Mouse (Mus musculus) heart, embryonic 11.5 days (tissue): ENCODE data around the gene Gm20388. TPM values are rescaled to one million over a fixed set of nuclear protein-coding genes. Genes with fewer than 3 reads are reported as not detected.

Source experiments
- ATAC-seq: fragments of 200-750 bp; cut with Nextera tagmentation; replicated peaks from 2 replicates; pipeline ENCODE4 v1.8.0; 2017; ENCODE audit warnings: moderate library complexity; ENCODE audit not compliant: insufficient number of reproducible peaks, low FRiP score, low TSS enrichment
- H3K27ac ChIP-seq: fragments of 300-500 bp; sonication (generic); 2 replicates; pipeline ENCODE4 v1.5.1; 2014; ENCODE audit warnings: mild to moderate bottlenecking, low read depth, low read length
- H3K27me3 ChIP-seq: fragments of 300-500 bp; sonication (generic); 2 replicates; pipeline ENCODE4 v1.6.1; 2014; ENCODE audit warnings: mild to moderate bottlenecking, low read length, mixed read lengths; ENCODE audit not compliant: control insufficient read depth, insufficient read depth
- H3K36me3 ChIP-seq: fragments of 300-500 bp; sonication (generic); 2 replicates; pipeline ENCODE4 v1.6.1; 2014; ENCODE audit warnings: mild to moderate bottlenecking, low read length, moderate library complexity, mixed read lengths; ENCODE audit not compliant: control insufficient read depth, insufficient read depth
- H3K4me1 ChIP-seq: fragments of 300-500 bp; sonication (generic); 2 replicates; pipeline ENCODE4 v1.6.1; 2014; ENCODE audit warnings: low read length; ENCODE audit not compliant: control insufficient read depth, insufficient read depth
- H3K4me2 ChIP-seq: fragments of 300-500 bp; sonication (generic); 2 replicates; pipeline ENCODE4 v1.6.1; 2014; ENCODE audit warnings: mild to moderate bottlenecking, moderate library complexity
- H3K4me3 ChIP-seq: fragments of 300-500 bp; sonication (generic); 2 replicates; pipeline ENCODE4 v1.5.1; 2014; ENCODE audit warnings: low read depth, low read length
- H3K9ac ChIP-seq: fragments of 300-500 bp; sonication (generic); 2 replicates; pipeline ENCODE4 v1.6.1; 2014; ENCODE audit warnings: mild to moderate bottlenecking, low read depth, low read length, moderate library complexity
- H3K9me3 ChIP-seq: fragments of 300-500 bp; sonication (generic); replicated peaks from 2 replicates; pipeline ENCODE4 v1.6.1; 2016; ENCODE audit warnings: low read length; ENCODE audit not compliant: control insufficient read depth
- WGBS: fragments of 180-500 bp; shearing (Covaris S2); extraction: QIAGEN DNeasy Blood & Tissue Kit; methylation state at CpG from one replicate; pipeline ENCODE4 v1.1.7; 2014; ENCODE audit not compliant: insufficient replicate concordance; 5-methylcytosine and 5-hydroxymethylcytosine counted together
- polyA plus RNA-seq: library from polyadenylated mRNA; unstranded; fragments of >200 nt; fragmentation: Nextera tagmentation; extraction: Ambion mirVana; gene quantifications from 2 replicates; pipeline ENCODE4 v1.2.1, GENCODE M21; 2014

Gm20388 gene
- polyA plus RNA-seq, 1 experiment from 2014 or later, result 6.4 TPM

GRCm38 (mm10) chr8:123823532-123824123, 3913.0 kb downstream of the Gm20388 start:
- WGBS, result 66% methylated on average over 18 of the region's 18 CpGs
- Histone ChIP-seq H3K36me3 (peaks cover 6% of the 10 kb centered on the region; the same call in 1 of the 2 replicates), H3K9ac (no peak overlapping the region), H3K4me2 (no peak overlapping the region), H3K4me1 (no peaks in the 10 kb centered on the region), H3K27me3 (no peaks in the 10 kb centered on the region), H3K4me3 (no peak overlapping the region), H3K27ac (no peak overlapping the region), H3K9me3 (no peaks in the 10 kb centered on the region)
- no peak for ATAC-seq

DNA sequence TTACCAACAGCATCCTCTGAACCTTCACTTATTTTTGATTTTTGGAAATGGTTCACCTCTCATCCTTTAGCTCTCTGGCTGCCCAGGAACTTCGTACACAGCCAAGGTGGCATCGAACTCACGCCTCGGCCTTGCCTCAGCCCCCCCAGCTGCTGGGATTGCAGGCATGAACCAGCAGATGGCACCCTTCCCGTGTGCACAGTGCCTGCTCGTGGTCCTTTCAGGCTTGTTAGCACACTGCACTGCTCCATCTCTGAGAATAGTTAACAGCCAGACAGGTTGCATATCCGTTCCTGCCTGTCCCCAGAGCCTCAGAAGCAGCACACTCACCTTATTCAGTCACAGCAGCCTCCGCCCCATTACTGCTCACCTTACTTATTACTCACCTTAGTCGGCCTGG, 3915.4 kb downstream of the Gm20388 start:
- Histone ChIP-seq H3K4me3 (no peak overlapping the region), H3K4me2 (no peak overlapping the region), H3K4me1 (no peaks in the 10 kb centered on the region), H3K27me3 (no peaks in the 10 kb centered on the region), H3K27ac (no peak overlapping the region), H3K9ac (no peak overlapping the region), H3K9me3 (no peaks in the 10 kb centered on the region), H3K36me3 (peaks cover 8% of the 10 kb centered on the region; the same call in 1 of the 2 replicates)
- 59% methylated on average over 9 of the region's 9 CpGs for WGBS
- no peak for ATAC-seq

DNA sequence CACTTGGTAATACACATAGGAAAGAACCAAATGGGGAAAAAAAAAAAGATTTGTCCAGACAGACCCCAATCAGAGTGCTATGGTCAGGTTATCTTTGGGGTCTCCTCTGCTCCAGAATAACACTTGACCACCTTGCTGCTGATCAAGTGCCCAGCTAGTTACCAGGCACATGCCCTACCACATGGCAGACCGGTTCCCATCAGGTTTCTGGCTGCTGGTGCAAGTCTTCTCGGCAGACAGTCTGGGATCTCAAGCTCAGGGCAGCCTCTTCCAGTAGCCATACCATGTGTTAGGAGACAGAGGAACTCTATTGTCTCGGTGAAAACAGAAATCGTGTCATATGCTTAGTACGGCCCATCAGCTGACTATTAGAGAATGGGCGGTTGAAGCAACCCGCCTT, 3916.1 kb downstream of the Gm20388 start:
- WGBS, result 83% methylated on average over 7 of the region's 7 CpGs
- H3K27ac ChIP-seq, result no peak overlapping the region

GRCm38 (mm10) chr8:123827523-123827922, 3916.9 kb downstream of the Gm20388 start:
- WGBS, result 91% methylated on average over 13 of the region's 13 CpGs
- no peaks in the 10 kb centered on the region for H3K27me3 ChIP-seq
- H3K4me1 ChIP-seq, result no peaks in the 10 kb centered on the region
- no peak overlapping the region for H3K27ac ChIP-seq
- H3K9ac ChIP-seq, result no peak overlapping the region
- no peak overlapping the region for H3K4me3 ChIP-seq
- H3K4me2 ChIP-seq, result no peak overlapping the region
- no peaks in the 10 kb centered on the region for H3K9me3 ChIP-seq
- peaks cover 12% of the 10 kb centered on the region for H3K36me3 ChIP-seq
- ATAC-seq, result no peak

More for the DNA sequence above, 3916.1 kb downstream of the Gm20388 start:
- Histone ChIP-seq H3K4me2 (no peak overlapping the region), H3K4me1 (no peaks in the 10 kb centered on the region), H3K4me3 (no peak overlapping the region), H3K36me3 (peaks cover 8% of the 10 kb centered on the region; the same call in 1 of the 2 replicates), H3K27me3 (no peaks in the 10 kb centered on the region), H3K9ac (no peak overlapping the region), H3K9me3 (no peaks in the 10 kb centered on the region)
- ATAC-seq, result no peak

DNA sequence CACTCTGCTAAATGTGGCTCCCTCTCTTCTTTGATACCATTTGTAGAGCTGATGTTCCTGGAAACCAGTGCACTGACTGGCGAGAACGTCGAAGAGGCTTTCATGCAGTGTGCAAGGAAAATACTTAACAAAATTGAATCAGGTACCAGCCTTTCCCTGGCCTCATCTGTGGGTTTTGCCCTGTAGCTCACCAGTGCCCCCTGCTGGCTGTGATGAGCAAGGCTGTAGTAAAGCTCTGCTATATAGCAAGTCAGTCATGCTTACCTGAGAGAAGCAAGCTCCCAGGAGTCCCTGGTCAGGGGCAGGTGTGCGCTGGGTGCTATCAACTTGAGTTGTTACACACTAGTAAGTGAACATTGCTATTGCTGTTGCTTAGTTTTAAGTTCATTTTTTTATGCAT, 3922.1 kb downstream of the Gm20388 start:
- Histone ChIP-seq H3K4me3 (no peak overlapping the region), H3K36me3 (peaks cover 24% of the 10 kb centered on the region), H3K27ac (no peak overlapping the region), H3K9ac (no peak overlapping the region), H3K9me3 (no peaks in the 10 kb centered on the region), H3K4me1 (no peaks in the 10 kb centered on the region), H3K4me2 (no peak overlapping the region), H3K27me3 (no peaks in the 10 kb centered on the region)
- WGBS, result 96% methylated on average over 4 of the region's 4 CpGs
- ATAC-seq, result no peak

- Histone ChIP-seq H3K36me3 (peaks cover 21% of the 10 kb centered on the region), H3K27ac (no peak overlapping the region), H3K27me3 (no peaks in the 10 kb centered on the region), H3K4me1 (no peaks in the 10 kb centered on the region), H3K4me3 (no peak overlapping the region), H3K4me2 (no peak overlapping the region), H3K9me3 (no peaks in the 10 kb centered on the region), H3K9ac (no peak overlapping the region)
- WGBS, result 49% methylated on average over 9 of the region's 9 CpGs
- peak; percentile 44; the same call in 1 of the 2 replicates for ATAC-seq
Measured at GRCm38 (mm10) chr8:123835451-123835850, 3924.8 kb downstream of the Gm20388 start.

DNA sequence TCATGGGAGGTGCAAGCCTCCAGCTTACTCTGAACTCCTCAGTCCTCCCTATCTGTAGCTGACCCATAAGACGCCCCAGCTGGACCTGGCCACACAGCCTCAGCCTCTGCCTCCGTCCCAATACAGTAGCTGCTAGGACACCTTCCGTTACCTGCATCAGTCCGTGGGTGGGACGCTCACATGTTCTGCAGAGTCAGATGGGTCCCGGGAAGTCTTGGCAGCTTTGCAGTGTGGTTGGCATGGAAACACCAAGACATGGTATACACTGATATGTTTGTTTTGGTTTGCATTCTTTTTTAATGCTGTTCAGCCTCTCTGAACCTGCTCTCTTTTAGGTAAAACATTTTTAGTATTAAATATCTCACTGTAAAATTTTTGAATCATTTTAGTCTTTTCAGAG, 3925.7 kb downstream of the Gm20388 start:
- WGBS, result 83% methylated on average over 6 of the region's 6 CpGs
- Histone ChIP-seq H3K4me3 (no peak overlapping the region), H3K9ac (no peak overlapping the region), H3K36me3 (peaks cover 21% of the 10 kb centered on the region), H3K27me3 (no peaks in the 10 kb centered on the region), H3K27ac (no peak overlapping the region), H3K4me2 (no peak overlapping the region), H3K9me3 (no peaks in the 10 kb centered on the region), H3K4me1 (no peaks in the 10 kb centered on the region)
- no peak for ATAC-seq

GRCm38 (mm10) chr8:123838496-123838895, 3927.9 kb downstream of the Gm20388 start:
- no peaks in the 10 kb centered on the region for H3K9me3 ChIP-seq
- H3K36me3 ChIP-seq, result peaks cover 8% of the 10 kb centered on the region; the same call in 1 of the 2 replicates
- no peak for ATAC-seq
- no peak overlapping the region for H3K9ac ChIP-seq
- H3K4me3 ChIP-seq, result no peak overlapping the region
- no peaks in the 10 kb centered on the region for H3K4me1 ChIP-seq
- WGBS, result 62% methylated on average over 9 of the region's 9 CpGs
- no peak overlapping the region for H3K27ac ChIP-seq
- no peaks in the 10 kb centered on the region for H3K27me3 ChIP-seq
- H3K4me2 ChIP-seq, result no peak overlapping the region
